Mouse (Mus musculus) limb, embryonic 12.5 days (tissue): Measurements from ENCODE around the gene Nr0b2. TPM values are rescaled to one million over a fixed set of nuclear protein-coding genes. Genes with fewer than 3 reads are reported as not detected.

Experiments
- ATAC-seq: fragments of 200-750 bp; cut with Nextera tagmentation; 2 replicates; pipeline ENCODE4 v1.8.0; 2017; ENCODE audit warnings: low read depth, moderate TSS enrichment; ENCODE audit not compliant: insufficient number of reproducible peaks, insufficient read depth, low FRiP score, low TSS enrichment
- H3K27ac ChIP-seq: fragments of 300-500 bp; sonication (generic); 2 replicates; pipeline ENCODE4 v1.5.1; 2016; ENCODE audit warnings: mild to moderate bottlenecking, moderate library complexity
- H3K27me3 ChIP-seq: fragments of 300-500 bp; sonication (generic); 2 replicates; pipeline ENCODE4 v1.6.1; 2016; ENCODE audit warnings: mild to moderate bottlenecking, moderate library complexity
- H3K36me3 ChIP-seq: fragments of 300-500 bp; sonication (generic); 2 replicates; pipeline ENCODE4 v1.6.1; 2016; ENCODE audit warnings: mild to moderate bottlenecking, moderate library complexity
- H3K4me1 ChIP-seq: fragments of 300-500 bp; sonication (generic); replicated peaks from 2 replicates; pipeline ENCODE4 v1.6.1; 2016
- H3K4me2 ChIP-seq: fragments of 300-500 bp; sonication (generic); 2 replicates; pipeline ENCODE4 v1.6.1; 2016; ENCODE audit warnings: mild to moderate bottlenecking, moderate library complexity
- H3K4me3 ChIP-seq: fragments of 300-500 bp; sonication (generic); replicated peaks from 2 replicates; pipeline ENCODE4 v1.5.1; 2016; ENCODE audit warnings: mild to moderate bottlenecking
- H3K9ac ChIP-seq: fragments of 300-500 bp; sonication (generic); replicated peaks from 2 replicates; pipeline ENCODE4 v1.6.1; 2016; ENCODE audit warnings: mild to moderate bottlenecking, moderate library complexity
- H3K9me3 ChIP-seq: fragments of 300-500 bp; sonication (generic); 2 replicates; pipeline ENCODE4 v1.6.1; 2016; ENCODE audit warnings: mild to moderate bottlenecking, moderate library complexity
- WGBS: fragments of 180-500 bp; shearing (Covaris S2); methylation state at CpG from one replicate; pipeline ENCODE4 v1.1.7; 2016; 5-methylcytosine and 5-hydroxymethylcytosine counted together
- polyA plus RNA-seq: library from polyadenylated mRNA; unstranded; fragments of >200 nt; fragmentation: Nextera tagmentation; extraction: Ambion mirVana; gene quantifications from 2 replicates; pipeline ENCODE4 v1.2.1, GENCODE M21; 2016

Gene Nr0b2
- polyA plus RNA-seq, 1 experiment from 2014 or later = not detected

DNA sequence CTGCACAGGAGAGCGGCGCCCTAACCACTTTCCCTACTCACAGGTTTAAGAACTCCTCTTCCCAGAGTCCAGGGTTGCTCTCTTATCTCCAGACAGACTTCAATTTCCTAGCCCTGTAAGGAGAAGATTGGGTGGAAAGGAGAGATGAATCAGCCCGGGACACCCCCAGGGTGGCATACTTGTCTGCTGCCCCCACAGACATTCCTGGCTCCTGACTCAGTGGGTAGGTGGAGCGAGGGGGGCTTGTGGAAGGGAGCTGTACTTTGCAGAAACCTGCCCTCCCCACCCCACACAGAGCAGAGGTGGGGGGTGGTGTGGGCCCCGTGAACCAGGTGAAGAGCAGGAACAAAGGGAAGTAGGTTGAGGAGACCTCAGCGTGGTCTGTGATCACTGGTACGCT is 42.4 kb downstream of the Nr0b2 start:
- Histone ChIP-seq H3K9ac (no peak overlapping the region), H3K9me3 (no peaks in the 10 kb centered on the region)

DNA sequence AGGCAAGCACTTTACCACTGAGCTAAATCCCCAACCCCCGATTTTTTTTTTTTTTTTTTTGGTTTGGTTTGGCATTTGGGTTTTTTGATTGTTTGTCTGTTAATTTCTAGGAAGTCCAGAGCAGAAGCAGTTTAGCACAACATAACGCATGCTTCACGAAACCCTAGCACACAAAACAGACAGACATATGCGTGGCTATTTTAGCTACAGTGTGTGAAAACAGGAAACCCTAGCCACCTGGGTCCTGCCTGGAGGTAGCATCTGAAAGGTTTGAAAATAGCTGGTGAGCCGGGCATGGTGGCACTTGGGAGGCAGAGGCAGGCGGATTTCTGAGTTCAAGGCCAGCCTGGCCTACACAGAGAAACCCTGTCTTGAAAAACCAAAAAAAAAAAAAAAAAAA is 42.9 kb downstream of the Nr0b2 start:
- Histone ChIP-seq H3K4me3 (no peak overlapping the region), H3K9ac (no peak overlapping the region), H3K27ac (no peak overlapping the region), H3K36me3 (peaks cover 17% of the 10 kb centered on the region), H3K4me2 (no peak overlapping the region), H3K4me1 (peaks cover 10% of the 10 kb centered on the region), H3K27me3 (peaks cover 25% of the 10 kb centered on the region), H3K9me3 (no peaks in the 10 kb centered on the region)
- ATAC-seq = no peak
- WGBS = 80% methylated on average over 6 of the region's 6 CpGs

More for the DNA sequence above, 42.4 kb downstream of the Nr0b2 start:
- Histone ChIP-seq H3K4me1 (peaks cover 10% of the 10 kb centered on the region), H3K27ac (0 out of 2 replicates have a peak overlapping the region, but pooled peaks have one; percentile 50), H3K4me3 (no peak overlapping the region), H3K27me3 (peaks cover 21% of the 10 kb centered on the region), H3K4me2 (no peak overlapping the region), H3K36me3 (peaks cover 23% of the 10 kb centered on the region)
- WGBS = 51% methylated on average over 7 of the region's 7 CpGs
- ATAC-seq = no peak

DNA sequence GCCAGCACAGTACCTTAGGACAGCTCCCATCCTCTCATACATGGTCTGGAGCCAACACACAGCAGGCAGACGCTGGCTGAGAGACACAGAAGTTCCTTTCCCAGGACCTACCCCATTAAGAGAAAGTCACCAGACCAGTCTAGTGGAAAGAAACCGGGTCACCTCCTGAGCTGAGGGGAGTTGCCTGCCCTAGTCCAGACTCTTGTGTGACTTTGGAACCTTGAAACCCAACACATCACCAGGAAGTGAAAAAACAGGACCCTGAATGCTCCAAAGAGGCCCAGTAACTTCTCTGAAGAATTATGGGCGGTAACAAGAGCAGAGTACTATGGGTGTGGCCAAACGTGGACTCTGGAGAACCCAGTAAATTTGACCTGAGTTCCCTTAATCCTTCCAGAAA is 45.4 kb downstream of the Nr0b2 start:
- H3K9ac ChIP-seq = no peak overlapping the region
- peaks cover 19% of the 10 kb centered on the region for H3K4me1 ChIP-seq
- WGBS = 34% methylated on average over 4 of the region's 4 CpGs
- H3K27ac ChIP-seq = no peak overlapping the region
- H3K9me3 ChIP-seq = no peaks in the 10 kb centered on the region
- peaks cover 51% of the 10 kb centered on the region for H3K27me3 ChIP-seq
- no peak for ATAC-seq
- H3K4me2 ChIP-seq = peak overlapping the region; percentile 69; the same call in 1 of the 2 replicates
- H3K36me3 ChIP-seq = peaks cover 8% of the 10 kb centered on the region; the same call in 1 of the 2 replicates
- H3K4me3 ChIP-seq = peak overlapping the region; percentile 49; the same call in 1 of the 2 replicates

DNA sequence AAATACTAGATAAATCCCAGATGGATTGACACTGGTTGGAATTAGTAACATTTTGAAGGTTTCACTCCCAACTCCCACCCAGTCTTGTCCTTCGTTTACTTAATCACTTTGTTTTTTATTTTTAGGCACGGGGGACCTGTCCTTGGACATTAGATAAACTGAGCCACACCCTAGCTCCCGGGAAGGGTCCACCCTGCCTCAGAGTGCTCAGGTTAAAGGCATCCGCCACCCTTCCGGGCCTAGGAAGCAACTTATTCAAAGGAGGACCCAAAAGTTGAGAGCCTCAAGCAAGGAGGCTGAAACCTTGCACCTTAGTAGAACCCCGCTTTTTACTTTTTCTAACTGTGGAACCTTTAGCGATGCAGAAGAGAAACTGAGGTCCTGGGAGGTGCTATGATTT is 45.9 kb downstream of the Nr0b2 start:
- Histone ChIP-seq H3K9ac (peak overlapping the region; percentile 53), H3K27ac (0 out of 2 replicates have a peak overlapping the region, but pooled peaks have one; percentile 17), H3K9me3 (no peaks in the 10 kb centered on the region), H3K4me1 (peaks cover 19% of the 10 kb centered on the region), H3K36me3 (peaks cover 12% of the 10 kb centered on the region; the same call in 1 of the 2 replicates), H3K27me3 (peaks cover 51% of the 10 kb centered on the region), H3K4me2 (peak overlapping the region; percentile 69), H3K4me3 (peak overlapping the region; percentile 49)
- no peak for ATAC-seq
- 19% methylated on average over 7 of the region's 7 CpGs for WGBS

GRCm38 (mm10) chr4:133599571-133600073 is 46.4 kb downstream of the Nr0b2 start:
- peak; percentile 91 for ATAC-seq
- H3K4me3 ChIP-seq = peak overlapping the region; percentile 49
- under 1% methylated on average over 50 of the region's 50 CpGs for WGBS
- peaks cover 14% of the 10 kb centered on the region; the same call in 1 of the 2 replicates for H3K36me3 ChIP-seq
- H3K9ac ChIP-seq = peak overlapping the region; percentile 53
- no peaks in the 10 kb centered on the region for H3K9me3 ChIP-seq
- H3K4me1 ChIP-seq = peaks cover 19% of the 10 kb centered on the region
- H3K27ac ChIP-seq = 0 out of 2 replicates have a peak overlapping the region, but pooled peaks have one; percentile 13
- peak overlapping the region; percentile 69 for H3K4me2 ChIP-seq
- H3K27me3 ChIP-seq = peaks cover 51% of the 10 kb centered on the region

- H3K9me3 ChIP-seq = no peaks in the 10 kb centered on the region
- H3K4me1 ChIP-seq = peaks cover 19% of the 10 kb centered on the region
- peak overlapping the region; percentile 53 for H3K9ac ChIP-seq
- H3K36me3 ChIP-seq = peaks cover 21% of the 10 kb centered on the region
- H3K4me3 ChIP-seq = peak overlapping the region; percentile 49
- ATAC-seq = no peak
- peaks cover 51% of the 10 kb centered on the region for H3K27me3 ChIP-seq
- H3K4me2 ChIP-seq = peak overlapping the region; percentile 69
- no peak overlapping the region for H3K27ac ChIP-seq
- WGBS = 12% methylated on average over 9 of the region's 9 CpGs
These were observed 47.1 kb downstream of the Nr0b2 start for GRCm38 (mm10) chr4:133600306-133600705.

DNA sequence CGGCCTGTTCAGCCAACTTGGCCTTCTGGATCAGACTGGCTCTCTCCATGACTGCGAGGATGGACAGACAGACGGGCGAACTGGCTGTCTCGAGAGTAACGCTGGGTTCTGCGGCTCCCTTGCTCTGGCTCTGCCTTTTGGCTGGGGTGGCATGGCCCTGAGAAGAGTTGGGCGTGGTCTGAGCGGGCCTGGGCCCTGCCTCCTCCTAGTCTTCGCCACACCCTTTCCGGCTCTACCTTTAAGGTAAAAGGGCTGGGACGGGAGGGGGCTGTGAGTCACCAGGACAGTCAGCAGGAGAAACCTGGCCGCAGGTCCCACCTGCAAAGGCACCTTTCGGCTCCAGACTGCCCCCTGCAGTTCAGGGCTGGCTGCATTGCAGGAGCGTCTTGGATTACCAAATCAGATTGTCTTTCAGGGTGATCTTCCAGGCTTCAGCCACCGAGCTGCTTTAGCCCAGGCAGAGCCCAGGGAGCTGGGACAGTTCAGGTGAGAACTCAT is 48.6 kb downstream of the Nr0b2 start, which contains the start of gene Sfn:
Gene Sfn, minus strand, starts transcription at position 448 of the 498 bp plus-strand sequence.
- peak within 1 kb of the TSS; percentile 30 for H3K4me3 ChIP-seq
- H3K27ac ChIP-seq = no peak within 1 kb of the TSS
- no peaks in the 10 kb centered on the region for H3K9me3 ChIP-seq
- H3K27me3 ChIP-seq = peaks cover 51% of the 10 kb centered on the region
- H3K36me3 ChIP-seq = peaks cover 36% of the 10 kb centered on the region
- ATAC-seq = no peak
- WGBS = 3% methylated on average over 16 of the region's 16 CpGs
- H3K4me2 ChIP-seq = peak within 1 kb of the TSS; percentile 48
- H3K4me1 ChIP-seq = peaks cover 19% of the 10 kb centered on the region
- H3K9ac ChIP-seq = no peak within 1 kb of the TSS; the same call in none of the 2 replicates

GRCm38 (mm10) chr4:133603056-133603455 is 49.9 kb downstream of the Nr0b2 start:
- no peak for ATAC-seq
- Histone ChIP-seq H3K4me3 (no peak overlapping the region), H3K9ac (no peak overlapping the region; the same call in 1 of the 2 replicates), H3K9me3 (no peaks in the 10 kb centered on the region), H3K36me3 (peaks cover 48% of the 10 kb centered on the region), H3K4me1 (peaks cover 19% of the 10 kb centered on the region), H3K27ac (no peak overlapping the region), H3K27me3 (peaks cover 51% of the 10 kb centered on the region), H3K4me2 (no peak overlapping the region)
- WGBS = 90% methylated on average over 5 of the region's 5 CpGs

DNA sequence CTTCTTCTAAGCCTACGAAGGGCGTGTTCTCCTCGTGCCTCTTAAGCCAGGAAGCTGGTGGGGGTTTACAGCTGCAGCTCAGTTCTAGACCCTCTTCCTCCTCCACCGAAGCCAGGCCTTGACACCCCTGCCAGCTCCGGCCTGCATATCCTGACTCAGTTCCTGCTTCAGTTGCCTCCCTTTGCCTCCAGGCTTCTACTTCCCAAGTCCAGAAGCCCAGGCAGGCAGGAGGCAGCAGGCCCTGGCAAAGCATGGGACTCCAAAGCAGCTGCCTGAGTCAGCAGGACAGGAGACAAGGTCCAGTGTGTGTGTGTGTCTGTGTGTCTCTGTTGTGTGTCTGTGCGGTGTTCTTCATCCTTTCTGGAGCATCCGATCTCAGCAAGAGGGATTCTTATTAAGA is 51.0 kb downstream of the Nr0b2 start:
- Histone ChIP-seq H3K9ac (no peak overlapping the region), H3K27me3 (peaks cover 40% of the 10 kb centered on the region), H3K27ac (no peak overlapping the region), H3K36me3 (peaks cover 60% of the 10 kb centered on the region), H3K4me3 (no peak overlapping the region), H3K4me2 (no peak overlapping the region), H3K9me3 (no peaks in the 10 kb centered on the region), H3K4me1 (peaks cover 15% of the 10 kb centered on the region)
- WGBS = 83% methylated on average over 7 of the region's 7 CpGs
- ATAC-seq = no peak

DNA sequence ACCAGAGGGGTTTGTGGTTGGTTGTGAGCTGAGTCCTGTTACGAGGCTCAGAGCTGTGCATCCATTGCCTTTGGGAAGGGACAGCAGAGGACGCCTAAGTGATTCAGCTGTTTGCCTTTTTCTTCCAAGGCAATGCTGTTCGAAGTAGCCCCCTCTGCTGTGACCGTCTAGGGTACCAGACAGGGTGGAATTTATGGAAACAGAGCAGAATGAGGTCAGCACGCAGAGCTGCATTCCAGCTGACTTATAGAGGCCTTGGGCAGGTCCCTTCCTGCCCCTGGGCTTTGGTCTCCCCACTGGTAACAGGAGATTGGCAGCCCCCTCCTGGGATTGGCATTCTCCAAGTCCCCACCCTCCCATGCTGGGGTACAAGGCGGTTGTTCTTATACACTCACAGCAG is 51.7 kb downstream of the Nr0b2 start:
- ATAC-seq = no peak
- WGBS = 64% methylated on average over 6 of the region's 6 CpGs
- peaks cover 13% of the 10 kb centered on the region for H3K4me1 ChIP-seq
- H3K9ac ChIP-seq = no peak overlapping the region
- H3K9me3 ChIP-seq = no peaks in the 10 kb centered on the region
- H3K27me3 ChIP-seq = peaks cover 36% of the 10 kb centered on the region
- H3K27ac ChIP-seq = no peak overlapping the region
- no peak overlapping the region for H3K4me2 ChIP-seq
- H3K4me3 ChIP-seq = no peak overlapping the region
- peaks cover 66% of the 10 kb centered on the region for H3K36me3 ChIP-seq

DNA sequence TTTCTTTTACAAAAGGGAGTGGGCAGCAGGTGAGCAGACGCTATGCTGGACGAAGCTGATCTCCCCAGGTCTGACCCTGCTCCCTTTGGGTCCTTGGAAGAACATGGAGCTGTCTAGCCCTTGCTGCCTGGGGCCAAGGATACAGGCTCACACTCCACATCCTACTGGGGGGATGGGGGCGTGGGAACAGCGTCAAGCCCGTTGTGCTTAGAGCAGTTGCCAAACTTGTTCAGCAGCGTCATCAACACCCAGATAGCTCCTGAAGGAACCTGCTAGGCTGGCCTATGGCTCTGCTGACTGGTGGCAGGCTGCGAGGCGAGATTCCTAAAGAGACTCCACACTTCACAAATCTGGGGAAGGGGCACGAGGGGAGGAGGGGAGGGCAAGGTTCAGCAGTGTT is 52.2 kb downstream of the Nr0b2 start:
- Histone ChIP-seq H3K9ac (no peak overlapping the region), H3K9me3 (no peaks in the 10 kb centered on the region), H3K4me3 (no peak overlapping the region), H3K4me1 (peaks cover 9% of the 10 kb centered on the region), H3K27ac (peak overlapping the region; percentile 59; the same call in 1 of the 2 replicates), H3K27me3 (peaks cover 32% of the 10 kb centered on the region), H3K36me3 (peaks cover 71% of the 10 kb centered on the region), H3K4me2 (no peak overlapping the region)
- WGBS = 63% methylated on average over 9 of the region's 9 CpGs
- ATAC-seq = no peak
